Mouse (Mus musculus) spleen, adult 2 months (tissue): Measurements from ENCODE around the gene Rbms3. TPM values are rescaled to one million over a fixed set of nuclear protein-coding genes. Genes with fewer than 3 reads are reported as not detected.

Experiments
- DNase-seq, 2 experiments: peaks; one replicate each; pipeline versions ENCODE4 v3.0.0 to v3.0.0-alpha.2; 2012 to 2021; ENCODE audit warnings: low spot score in 2 of 2, low read depth in 1 of 2
- H3K27ac ChIP-seq: fragments of 200-500 bp; 2 replicates; pipeline ENCODE4 v1.5.1; 2012; ENCODE audit warnings: low read length, inconsistent platforms; ENCODE audit not compliant: insufficient read depth
- H3K27me3 ChIP-seq: fragments of 200-500 bp; 2 replicates; pipeline ENCODE4 v1.6.1; 2012; ENCODE audit warnings: mild to moderate bottlenecking, moderate library complexity, low read length, inconsistent platforms; ENCODE audit not compliant: control insufficient read depth, insufficient read depth
- H3K36me3 ChIP-seq: fragments of 200-500 bp; 2 replicates; pipeline ENCODE4 v1.6.1; 2012; ENCODE audit warnings: mild to moderate bottlenecking, low read length, inconsistent platforms; ENCODE audit not compliant: control insufficient read depth, insufficient read depth
- H3K4me1 ChIP-seq: fragments of 200-500 bp; 2 replicates; pipeline ENCODE4 v1.6.1; 2011; ENCODE audit warnings: inconsistent platforms; ENCODE audit not compliant: control insufficient read depth, insufficient read depth, insufficient read length
- H3K4me3 ChIP-seq: fragments of 200-500 bp; 2 replicates; pipeline ENCODE4 v1.5.1; 2011; ENCODE audit warnings: mild to moderate bottlenecking, inconsistent platforms; ENCODE audit not compliant: insufficient read depth, insufficient read length; ENCODE audit errors: extremely low read depth
- CTCF ChIP-seq: fragments of 200-500 bp; IDR thresholded peaks from 2 replicates; pipeline ENCODE4 v1.5.1; 2011; ENCODE audit warnings: mild to moderate bottlenecking, inconsistent platforms; ENCODE audit not compliant: insufficient read depth, insufficient read length, insufficient replicate concordance; ENCODE audit errors: extremely low read depth
- POLR2A ChIP-seq: fragments of 200-500 bp; IDR thresholded peaks from 2 replicates; pipeline ENCODE4 v1.6.1; 2011; ENCODE audit warnings: low read depth, low read length, inconsistent platforms
- WGBS: fragments of 180-500 bp; shearing (Covaris S2); methylation state at CpG from one replicate; pipeline ENCODE4 v1.1.7; 2018; 5-methylcytosine and 5-hydroxymethylcytosine counted together
- polyA plus RNA-seq: library from polyadenylated mRNA; depleted of rRNA; stranded (reverse); fragments of >200 nt; gene quantifications from 2 replicates; pipeline ENCODE4 v1.2.3, GENCODE M21; 2012

The Rbms3 gene
- polyA plus RNA-seq, 1 experiment, result 6.8 TPM

DNA sequence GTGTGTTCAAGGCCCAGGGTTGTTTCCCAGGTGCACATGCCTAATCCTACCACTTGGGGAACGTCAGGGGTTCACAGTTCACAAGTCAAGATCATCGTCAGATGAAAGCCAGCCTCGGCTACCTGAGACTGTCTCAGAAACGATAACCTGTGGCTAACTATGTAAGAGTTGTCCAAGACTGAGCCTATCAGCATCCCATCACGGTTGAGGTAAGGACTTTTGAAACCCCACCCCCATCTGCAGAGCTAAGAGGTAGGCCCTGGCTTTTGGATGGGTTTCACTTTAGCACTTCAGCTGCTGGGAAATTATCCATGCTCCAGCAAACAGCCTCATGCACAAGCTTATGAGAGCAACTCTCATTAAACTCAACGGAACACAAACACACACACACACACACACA, 607.6 kb downstream of the Rbms3 start:
- Histone ChIP-seq H3K4me3 (no peak overlapping the region), H3K27me3 (no peaks in the 10 kb centered on the region), H3K36me3 (no peaks in the 10 kb centered on the region), H3K4me1 (no peaks in the 10 kb centered on the region), H3K27ac (no peak overlapping the region)
- 90% methylated on average over 6 of the region's 6 CpGs for WGBS
- DNase-seq, result no peak
- TF ChIP-seq CTCF (no peak), POLR2A (no peak)

DNA sequence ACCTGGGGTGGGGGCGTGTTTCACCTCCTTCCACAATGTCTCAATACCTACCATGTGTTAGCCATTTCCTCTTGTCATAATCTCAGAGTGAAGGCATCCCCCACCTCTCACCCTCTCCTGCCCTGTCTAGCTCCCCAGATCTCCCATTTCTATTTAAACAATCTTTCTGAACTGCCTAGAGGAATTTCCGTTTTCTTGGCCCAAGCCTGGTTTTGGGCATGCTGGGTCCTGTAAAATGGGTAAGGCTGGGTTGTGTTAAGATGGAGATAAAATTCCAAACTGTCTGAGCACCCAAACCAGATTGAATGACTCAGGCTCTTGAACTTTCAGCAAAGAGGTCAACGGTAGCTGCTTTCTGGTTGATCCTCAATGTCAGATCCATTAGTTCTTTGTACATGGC, 608.2 kb downstream of the Rbms3 start:
- WGBS, result 85% methylated on average over 3 of the region's 3 CpGs
- DNase-seq, result no peak
- H3K27ac ChIP-seq, result no peak overlapping the region
- H3K4me3 ChIP-seq, result no peak overlapping the region
- TF ChIP-seq POLR2A, result no peak
- no peak for TF ChIP-seq CTCF
- no peaks in the 10 kb centered on the region for H3K36me3 ChIP-seq
- no peaks in the 10 kb centered on the region for H3K4me1 ChIP-seq
- H3K27me3 ChIP-seq, result no peaks in the 10 kb centered on the region

DNA sequence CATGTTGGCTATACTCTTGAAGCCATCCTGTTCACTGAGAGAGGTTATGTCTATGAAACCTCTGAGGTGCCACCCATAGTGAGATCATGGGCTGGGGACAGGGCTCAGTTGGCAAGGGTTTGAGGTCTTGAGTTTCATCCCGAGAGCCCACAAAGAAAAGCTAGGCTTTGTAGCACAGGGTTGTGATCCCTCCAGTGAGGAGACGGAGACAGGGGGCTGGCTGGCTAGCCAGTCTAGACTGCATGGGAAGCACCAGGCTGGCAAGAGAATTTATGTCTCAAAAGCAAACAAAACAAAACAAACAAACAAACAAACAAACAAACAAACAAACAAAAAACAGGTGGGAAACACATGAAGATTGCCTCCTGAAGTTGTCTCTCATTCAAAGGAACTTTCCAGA, 609.5 kb downstream of the Rbms3 start:
- TF ChIP-seq POLR2A (no peak), CTCF (no peak)
- Histone ChIP-seq H3K4me1 (no peaks in the 10 kb centered on the region), H3K27me3 (no peaks in the 10 kb centered on the region), H3K27ac (no peak overlapping the region), H3K36me3 (no peaks in the 10 kb centered on the region), H3K4me3 (no peak overlapping the region)
- WGBS, result 92% methylated on average over 2 of the region's 2 CpGs
- no peak for DNase-seq

GRCm38 (mm10) chr9:117018741-117019163, 611.0 kb downstream of the Rbms3 start:
- no peak for DNase-seq
- TF ChIP-seq POLR2A (no peak), CTCF (no peak)
- Histone ChIP-seq H3K4me1 (no peaks in the 10 kb centered on the region), H3K4me3 (no peak overlapping the region), H3K27ac (no peak overlapping the region), H3K27me3 (no peaks in the 10 kb centered on the region), H3K36me3 (no peaks in the 10 kb centered on the region)
- WGBS, result 83% methylated on average over 2 of the region's 2 CpGs

- H3K4me1 ChIP-seq, result no peaks in the 10 kb centered on the region
- H3K4me3 ChIP-seq, result no peak overlapping the region
- TF ChIP-seq CTCF, result no peak
- no peak for TF ChIP-seq POLR2A
- DNase-seq, result no peak
- no peaks in the 10 kb centered on the region for H3K36me3 ChIP-seq
- H3K27ac ChIP-seq, result no peak overlapping the region
- H3K27me3 ChIP-seq, result no peaks in the 10 kb centered on the region
- 56% methylated on average over 12 of the region's 12 CpGs for WGBS
Observed at GRCm38 (mm10) chr9:117018301-117018700, 611.4 kb downstream of the Rbms3 start.

- Histone ChIP-seq H3K4me1 (no peaks in the 10 kb centered on the region), H3K36me3 (no peaks in the 10 kb centered on the region), H3K27me3 (no peaks in the 10 kb centered on the region), H3K4me3 (no peak overlapping the region), H3K27ac (no peak overlapping the region)
- DNase-seq, result no peak
- TF ChIP-seq CTCF (no peak), POLR2A (no peak)
- 54% methylated on average over 9 of the region's 9 CpGs for whole genome bisulfite sequencing
Observed at GRCm38 (mm10) chr9:117016605-117017319, 613.0 kb downstream of the Rbms3 start.

DNA sequence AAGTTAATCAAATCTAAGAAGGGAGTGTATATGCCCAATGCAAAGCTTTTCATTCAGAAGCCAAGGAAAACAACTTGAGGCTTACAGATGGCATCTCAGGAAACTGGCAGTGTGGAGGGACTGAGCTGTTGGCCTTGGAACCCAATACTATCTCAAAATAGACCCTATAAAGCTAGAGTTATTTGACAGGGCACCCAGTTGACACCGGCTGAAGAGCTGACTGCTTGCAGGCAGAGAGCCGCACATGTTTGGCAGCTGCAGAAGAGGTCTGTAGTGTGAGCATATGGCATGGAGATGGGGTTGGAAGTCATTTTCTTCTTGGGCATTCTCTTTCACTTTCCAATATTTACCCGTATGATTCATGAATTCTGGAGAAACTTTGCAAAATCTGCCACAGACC, 616.3 kb downstream of the Rbms3 start:
- DNase-seq, result no peak
- no peak overlapping the region for H3K27ac ChIP-seq
- H3K27me3 ChIP-seq, result no peaks in the 10 kb centered on the region
- H3K36me3 ChIP-seq, result no peaks in the 10 kb centered on the region
- no peak overlapping the region for H3K4me3 ChIP-seq
- WGBS, result 85% methylated on average over 3 of the region's 3 CpGs
- no peak for TF ChIP-seq POLR2A
- TF ChIP-seq CTCF, result no peak
- no peaks in the 10 kb centered on the region for H3K4me1 ChIP-seq
